Mouse (Mus musculus): ENCODE measurements around the gene Ilf3.

GRCm38 (mm10) chr9:21401042-21401441, 33.4 kb downstream of the Ilf3 start:
- TF ChIP-seq CTCF (IDR thresholded peaks at IDR 0.05; ENCODE audit: control insufficient read depth, insufficient read depth, low read length) = no peak
- TF ChIP-seq POLR2A (IDR thresholded peaks at IDR 0.05; ENCODE audit: borderline replicate concordance, control insufficient read depth, low read depth, low read length) = no peak
